Comparison of ENCODE assay signal across 7 mouse cellular contexts in genomic region chr6:70768769-70769168, GRCm38 (mm10). TPM values are rescaled to one million over a fixed set of nuclear protein-coding genes. Genes with fewer than 3 reads are reported as not detected.
DNase-seq lines count a peak whose midpoint lies in the region; ATAC-seq lines count a peak whose summit lies in the region.

No protein-coding gene starts in this region.

- no peak overlapping the region for H3K4me2 ChIP-seq in intestine, embryonic 14.5 days (ENCODE audit: low read length)

- H3K27me3 ChIP-seq in intestine, embryonic 14.5 days (replicated peaks; ENCODE audit: control insufficient read depth, insufficient read depth, low read length): no peaks in the 10 kb centered on the region
- H3K27me3 ChIP-seq in midbrain, embryonic 10.5 days (ENCODE audit: low read depth, poor library complexity, severe bottlenecking): no peaks in the 10 kb centered on the region

- no peak overlapping the region for H3K9ac ChIP-seq in intestine, embryonic 14.5 days (ENCODE audit: low read length)

- peak; percentile 66; the same call in 1 of the 2 replicates for ATAC-seq in intestine, embryonic 14.5 days (replicated peaks; ENCODE audit: low FRiP score, low TSS enrichment, low read depth)

- H3K4me1 ChIP-seq in intestine, embryonic 14.5 days (replicated peaks; ENCODE audit: control insufficient read depth, insufficient read depth, low read length): no peaks in the 10 kb centered on the region
- H3K4me1 ChIP-seq in midbrain, embryonic 10.5 days: no peaks in the 10 kb centered on the region

- peaks cover 76% of the 10 kb centered on the region for H3K36me3 ChIP-seq in intestine, embryonic 14.5 days (ENCODE audit: control insufficient read depth, insufficient read depth, low read length)
- peaks cover 68% of the 10 kb centered on the region for H3K36me3 ChIP-seq in midbrain, embryonic 10.5 days

- H3K27ac ChIP-seq in intestine, embryonic 14.5 days (ENCODE audit: low read depth): no peak overlapping the region
- H3K27ac ChIP-seq in midbrain, embryonic 10.5 days (replicated peaks): no peak overlapping the region

- no peak overlapping the region for H3K4me3 ChIP-seq in intestine, embryonic 14.5 days (ENCODE audit: low read depth, low read length)
- H3K4me3 ChIP-seq in midbrain, embryonic 10.5 days: no peak overlapping the region

- no peaks in the 10 kb centered on the region for H3K9me3 ChIP-seq in intestine, embryonic 14.5 days (ENCODE audit: control insufficient read depth, low read length)
- no peaks in the 10 kb centered on the region for H3K9me3 ChIP-seq in midbrain, embryonic 10.5 days (replicated peaks)

- 38% methylated on average over 6 of the region's 6 CpGs for WGBS in intestine, embryonic 14.5 days
- 45% methylated on average over 6 of the region's 6 CpGs for WGBS in midbrain, embryonic 10.5 days

- DNase-seq in T-cell, adult 2 months (ENCODE audit: low spot score): peak; percentile 57
- DNase-seq in cerebellum, adult 9-10 months: peak; percentile 80
- peak; percentile 41 to 79 for DNase-seq in frontal cortex, postnatal 14 days (ENCODE audit: low spot score in 2 of 2)
- peak; percentile 87 for DNase-seq in intestine, embryonic 14.5 days (ENCODE audit: low spot score)
- DNase-seq in left cerebral cortex, postnatal 14 days (ENCODE audit: low spot score in 2 of 2): peak; percentile 85 to 88
- peak; percentile 81 for DNase-seq in midbrain, embryonic 10.5 days (ENCODE audit: low spot score)
- DNase-seq in right cerebral cortex, postnatal 36 days (ENCODE audit: low spot score in 2 of 2): peak; percentile 54 to 67

- intact Hi-C loops in left cerebral cortex, postnatal 14 days (cut with DNase I): loop anchor here (1.0 kb wide), 1 partner anchor 54 kb away; no protein-coding TSS in a partner anchor

RNA-seq across cellular contexts. Expression of gene Rpia, which starts 23.3 kb away (rescaled TPM):
- polyA plus RNA-seq in intestine, embryonic 14.5 days (2014; fragmentation: Nextera tagmentation; extraction: Ambion mirVana): 4.8 and 6.1 TPM in 2 replicates
- total RNA-seq in left cerebral cortex, postnatal 14 days (2021): 10 to 100 TPM; 10.9 to 13.5 TPM
- polyA plus RNA-seq in midbrain, embryonic 10.5 days (2016; fragmentation: Nextera tagmentation; extraction: Ambion mirVana): 1.4 and 2.1 TPM in 2 replicates
